Mouse (Mus musculus) left cerebral cortex, adult 2 months (tissue): ENCODE measurements around the gene Gclm. TPM values are rescaled to one million over a fixed set of nuclear protein-coding genes. Genes with fewer than 3 reads are reported as not detected.
"Not testable (repeated sequence)": the region's sequence is repeated elsewhere in the genome, so short reads cannot be mapped to it uniquely, and the experiment has no call there.

ENCODE experiments used
- DNase-seq, 2 experiments: peaks; one replicate each; pipeline ENCODE4 v3.0.0; 2021 to 2022; ENCODE audit warnings: low spot score in 2 of 2, mixed read lengths in 1 of 2; ENCODE audit errors: extremely low spot score in 1 of 2
- H3K27ac ChIP-seq: fragments of 200-600 bp; 2 replicates; pipeline ENCODE4 v1.8.1; 2022
- H3K4me3 ChIP-seq: fragments of 200-600 bp; 2 replicates; pipeline ENCODE4 v1.8.1; 2022
- CTCF ChIP-seq: fragments of 200-600 bp; IDR thresholded peaks from 2 replicates; pipeline ENCODE4 v1.8.1; 2022; ENCODE audit warnings: antibody characterized with exemption, mild to moderate bottlenecking, moderate library complexity
- intact Hi-C: fragments of 180-260 bp; cut with DNase I; formaldehyde crosslinking; loops from one replicate; pipeline ENCODE4 v1.15.1; 2025
- total RNA-seq, 2 experiments: library from RNA; stranded (reverse); gene quantifications; 2 replicates each; pipeline ENCODE4 v1.2.3; 2021

Gclm gene
- total RNA-seq, 2 experiments from 2014 or later = 60.5 to 67.3 TPM

DNA sequence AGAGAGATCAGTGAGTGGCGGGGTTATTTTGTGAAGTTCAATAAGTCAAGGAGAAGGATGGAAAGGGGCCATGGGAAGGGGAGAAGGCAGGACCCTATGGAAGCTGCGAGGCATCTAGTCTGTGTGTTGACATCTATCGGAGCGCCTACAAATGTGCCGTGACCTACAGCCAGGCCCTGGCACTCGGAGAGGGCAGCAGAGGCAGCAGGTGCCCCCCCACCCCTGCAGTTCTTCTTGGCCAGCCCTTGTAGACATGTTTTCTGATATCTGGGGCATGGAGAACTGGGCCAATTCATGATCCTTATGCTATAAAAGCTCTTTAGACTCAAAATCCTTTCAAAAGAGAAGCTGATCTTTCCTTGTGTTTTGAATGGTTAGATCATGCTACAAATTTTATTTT, 37.6 kb upstream of the Gclm start:
- intact Hi-C loops = no loop called here
- DNase-seq = no peak
- TF ChIP-seq CTCF = no peak
- no peak overlapping the region for H3K27ac ChIP-seq
- no peak overlapping the region for H3K4me3 ChIP-seq

DNA sequence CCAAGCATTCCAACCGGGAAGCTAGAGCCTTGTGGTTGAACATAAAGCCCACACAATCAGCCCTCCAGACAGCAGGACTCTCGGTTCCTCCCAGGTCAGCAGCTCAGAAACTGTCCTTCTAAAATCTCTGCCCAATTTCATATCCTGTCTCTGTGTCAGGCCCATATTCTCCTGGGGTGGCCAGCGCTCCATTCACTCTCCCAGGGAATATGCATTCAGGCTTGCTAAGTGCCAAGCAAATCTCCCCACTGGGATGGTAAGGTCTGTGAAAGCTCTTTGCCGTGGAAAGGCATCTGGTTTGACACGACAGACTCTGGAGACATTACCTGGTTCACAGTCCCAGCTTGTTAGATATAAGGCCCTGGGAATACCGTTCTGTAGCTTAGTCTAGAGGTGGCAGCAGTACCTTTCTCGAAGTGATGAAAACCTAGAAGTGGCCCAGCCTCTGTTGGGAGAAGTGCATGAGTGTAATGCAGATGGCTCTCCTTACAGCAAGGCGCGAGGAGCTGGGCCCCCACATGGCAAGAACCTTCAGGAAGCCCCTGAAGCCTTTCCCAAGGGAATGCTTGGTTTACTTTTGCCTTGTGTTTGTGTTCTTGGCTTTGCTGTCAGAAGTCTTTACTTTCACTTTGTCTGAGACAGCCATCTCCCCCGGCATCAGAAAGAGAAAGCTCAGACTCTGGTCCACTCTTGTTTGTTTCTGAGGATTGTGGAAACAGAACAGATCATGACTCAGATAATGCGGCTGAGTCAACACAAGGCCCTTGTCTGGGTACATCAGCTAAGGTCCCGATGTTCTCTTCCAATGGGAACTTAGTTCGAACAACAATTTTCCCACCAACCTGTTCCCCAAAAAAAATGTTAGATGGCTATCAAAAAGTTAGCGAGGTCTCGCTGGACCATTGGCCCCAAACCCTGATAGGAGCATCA, 36.8 kb upstream of the Gclm start:
- intact Hi-C loops = no loop called here
- no peak for DNase-seq
- Histone ChIP-seq H3K27ac (no peak overlapping the region), H3K4me3 (no peak overlapping the region)
- no peak for TF ChIP-seq CTCF

DNA sequence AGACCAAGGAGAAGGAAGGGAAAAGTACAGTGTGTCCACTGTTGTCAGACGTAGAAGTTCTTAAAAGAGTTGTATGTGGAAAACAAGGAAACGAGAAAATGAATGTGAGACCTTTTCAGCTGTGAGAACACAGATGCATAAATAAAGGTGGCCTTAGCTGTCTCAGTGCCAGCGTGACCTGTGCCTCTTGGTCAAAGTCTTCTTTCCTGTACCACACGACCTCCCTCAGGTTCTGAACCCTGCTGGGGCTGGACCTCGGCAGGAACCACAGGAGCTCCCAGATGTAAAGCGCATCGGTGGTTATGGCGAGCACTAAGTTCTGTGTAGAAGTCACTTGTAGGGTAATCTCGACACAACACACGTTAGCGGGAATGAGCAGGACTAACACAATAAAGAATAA, 35.8 kb upstream of the Gclm start:
- no peak overlapping the region for H3K27ac ChIP-seq
- no peak for DNase-seq
- no peak for TF ChIP-seq CTCF
- intact Hi-C loops = no loop called here
- no peak overlapping the region for H3K4me3 ChIP-seq

DNA sequence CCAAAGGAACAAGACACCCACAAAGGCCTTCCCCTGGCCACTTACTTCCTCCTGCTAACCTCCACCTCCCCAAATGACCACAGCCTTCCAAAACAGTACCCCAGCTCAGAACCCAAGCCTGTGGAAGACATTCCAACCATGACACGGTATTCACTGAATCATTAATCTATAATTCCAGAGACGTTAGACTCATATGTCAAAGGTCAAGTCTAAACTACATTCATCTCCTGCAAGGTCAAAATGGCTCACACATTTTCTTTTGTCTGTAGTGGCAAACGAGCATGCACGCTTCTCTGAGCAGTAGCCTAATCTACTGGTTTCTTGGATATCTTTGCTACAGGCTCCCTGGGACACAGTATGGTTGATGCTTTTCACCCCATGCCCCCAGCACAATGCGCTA, 34.9 kb upstream of the Gclm start:
- H3K27ac ChIP-seq = no peak overlapping the region
- DNase-seq = no peak
- no peak for TF ChIP-seq CTCF
- intact Hi-C loops = no loop called here
- H3K4me3 ChIP-seq = no peak overlapping the region

DNA sequence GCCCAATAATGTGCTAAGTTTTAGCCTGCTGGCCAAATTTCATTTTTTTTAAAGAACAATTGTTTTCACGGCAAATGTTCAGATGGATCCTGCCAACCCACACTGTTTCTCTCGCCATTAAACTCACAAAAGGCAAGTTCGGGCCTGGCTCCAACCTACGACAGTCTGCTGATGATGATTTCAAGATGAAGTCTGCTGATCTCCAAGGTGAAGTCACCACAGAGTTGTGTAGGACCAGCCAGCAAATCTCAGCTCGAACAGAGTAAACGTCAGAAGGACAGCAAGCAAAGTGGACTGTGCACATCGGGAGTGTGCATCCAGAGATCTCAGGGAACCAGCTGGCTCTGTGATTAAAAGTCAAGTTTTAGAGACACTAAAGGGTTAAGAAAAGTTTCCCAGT, 34.5 kb upstream of the Gclm start:
- no peak for TF ChIP-seq CTCF
- Histone ChIP-seq H3K27ac (no peak overlapping the region), H3K4me3 (no peak overlapping the region)
- intact Hi-C loops = no loop called here
- DNase-seq = no peak

DNA sequence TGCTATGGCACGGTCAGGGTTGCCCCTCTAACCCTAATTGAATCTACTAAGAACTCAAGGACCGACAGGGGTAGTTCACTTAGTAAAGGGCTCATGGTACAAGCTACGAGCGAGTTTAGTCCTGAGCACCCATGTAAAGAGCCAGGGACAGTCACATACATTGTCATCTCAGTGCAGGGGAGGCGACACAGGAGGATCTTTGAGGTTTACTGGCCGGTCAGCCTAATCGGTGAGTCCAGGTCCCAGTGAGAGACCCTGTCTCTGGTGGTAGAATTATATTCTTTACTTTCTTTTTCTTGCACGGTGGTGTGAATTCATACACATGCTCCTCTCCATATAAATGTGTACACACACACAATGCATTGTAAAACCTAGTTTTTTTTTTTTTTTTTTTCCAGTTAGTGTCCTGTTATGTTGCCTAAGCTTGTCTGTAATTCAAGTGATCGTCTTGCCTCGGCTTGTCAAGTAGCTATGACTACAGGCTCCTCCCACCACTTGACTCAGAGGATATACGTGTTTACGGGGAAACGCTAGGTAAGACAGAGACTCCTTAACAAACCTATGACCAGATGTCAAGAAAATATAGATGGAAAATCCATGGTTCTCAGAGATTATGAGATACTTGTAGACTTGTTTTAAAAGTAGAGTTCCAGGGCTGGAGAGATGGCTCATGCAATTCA, 33.8 kb upstream of the Gclm start:
- intact Hi-C loops = no loop called here
- no peak overlapping the region for H3K27ac ChIP-seq
- H3K4me3 ChIP-seq = no peak overlapping the region
- no peak for DNase-seq
- no peak for TF ChIP-seq CTCF

DNA sequence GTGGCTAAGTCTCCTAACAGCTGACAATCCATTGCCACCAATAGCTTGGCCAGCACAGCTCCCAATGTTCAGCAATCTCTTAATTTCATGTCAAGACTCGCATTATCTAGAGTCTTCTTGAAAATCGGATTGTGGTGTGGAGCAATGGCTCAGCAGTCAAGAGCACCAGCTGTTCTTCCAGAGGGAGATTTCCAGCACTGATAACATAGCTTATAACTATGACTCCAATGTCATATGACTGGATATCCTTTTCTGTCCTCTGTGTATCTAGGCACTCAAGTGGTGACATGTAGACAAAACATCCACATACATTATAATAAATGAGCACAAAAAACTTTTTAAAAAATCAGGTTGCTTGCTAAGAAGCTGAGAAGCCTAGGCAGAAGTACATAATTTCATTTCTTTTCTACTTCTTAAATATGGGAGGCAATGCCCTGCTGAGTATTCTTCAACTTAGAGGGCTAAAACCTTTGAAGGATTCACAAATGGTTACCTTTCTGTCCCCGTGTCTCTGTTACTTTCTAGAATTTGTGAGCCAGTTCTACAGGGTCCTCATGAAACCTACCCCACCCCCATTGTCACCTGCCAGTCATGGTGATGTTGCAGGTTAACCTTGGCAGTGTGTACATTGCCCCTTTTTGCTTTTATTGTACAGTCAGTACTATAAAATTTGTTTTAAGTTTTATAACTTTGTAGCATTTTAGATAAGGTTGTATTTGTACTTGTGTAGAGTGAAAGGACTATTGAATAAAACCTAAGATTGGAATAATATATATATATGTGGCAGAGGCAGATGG, 23.9 kb upstream of the Gclm start:
- Histone ChIP-seq H3K27ac (no peak overlapping the region), H3K4me3 (no peak overlapping the region)
- intact Hi-C loops = no loop called here
- DNase-seq = no peak
- TF ChIP-seq CTCF = no peak

DNA sequence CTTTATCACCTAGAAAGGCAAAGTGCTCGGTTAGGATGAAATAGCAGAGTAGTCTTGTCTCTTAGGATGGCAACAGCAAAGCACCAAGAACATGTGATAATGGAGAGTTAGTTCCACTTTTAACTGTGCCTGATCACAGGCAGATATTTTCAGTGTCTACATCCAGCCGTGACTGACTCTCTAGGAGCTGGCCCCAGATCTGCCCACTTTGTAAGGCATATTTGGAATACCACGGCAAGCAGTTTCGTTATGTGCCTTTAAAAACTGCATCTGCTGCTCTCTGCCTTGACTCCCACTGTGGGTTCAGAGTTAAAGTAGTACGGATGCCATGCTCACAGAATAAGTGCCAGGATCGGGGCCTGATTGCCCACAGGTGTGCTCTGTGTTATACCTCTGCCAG, 18.4 kb upstream of the Gclm start:
- intact Hi-C loops = loop anchor here (1.0 kb wide), 1 partner anchor 12 kb away; no protein-coding TSS in a partner anchor
- H3K27ac ChIP-seq, DNase-seq, H3K4me3 ChIP-seq: not testable (repeated sequence)

DNA sequence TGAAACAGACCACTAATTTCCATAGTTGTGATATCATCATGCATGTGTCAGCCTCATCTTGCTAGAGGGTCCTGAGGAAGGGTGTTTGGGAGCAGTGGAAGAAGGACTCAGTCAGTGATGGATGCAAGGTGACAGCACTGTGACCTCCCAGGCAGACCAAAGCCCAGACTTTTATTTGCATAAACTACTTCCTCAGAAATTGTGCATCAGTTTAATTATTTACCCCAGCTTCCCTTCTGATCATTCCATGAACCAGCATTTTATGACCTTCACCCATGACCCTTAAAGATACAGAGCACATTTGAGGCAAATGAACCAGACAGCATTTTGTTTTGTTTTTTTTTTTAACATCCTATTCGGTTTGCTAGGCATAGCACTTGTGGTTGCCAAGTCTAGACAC, 9.6 kb upstream of the Gclm start:
- intact Hi-C loops = no loop called here
- TF ChIP-seq CTCF = no peak
- DNase-seq = no peak
- H3K27ac ChIP-seq = no peak overlapping the region
- no peak overlapping the region for H3K4me3 ChIP-seq

DNA sequence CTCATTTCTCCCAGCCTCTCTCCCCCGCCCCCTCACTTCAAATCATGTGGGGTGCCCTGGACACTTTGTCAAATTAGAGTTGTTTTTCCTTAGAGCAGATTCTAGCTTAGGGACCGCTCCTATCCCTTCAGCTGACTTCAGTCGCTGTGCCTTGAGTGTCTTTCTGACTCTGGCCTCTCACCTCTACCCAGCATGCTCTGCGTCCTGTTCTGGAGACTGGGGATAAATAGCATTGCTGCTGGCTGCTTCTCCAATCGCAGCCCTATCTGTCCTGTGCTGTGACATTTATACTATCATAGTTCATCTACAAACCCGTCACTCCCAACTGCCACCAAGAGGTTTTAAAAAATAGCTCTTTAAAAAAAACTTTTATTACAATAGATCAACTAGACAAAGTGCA, 2.5 kb upstream of the Gclm start:
- DNase-seq = no peak
- Histone ChIP-seq H3K4me3 (no peak overlapping the region), H3K27ac (no peak overlapping the region)
- intact Hi-C loops = no loop called here
- no peak for TF ChIP-seq CTCF

DNA sequence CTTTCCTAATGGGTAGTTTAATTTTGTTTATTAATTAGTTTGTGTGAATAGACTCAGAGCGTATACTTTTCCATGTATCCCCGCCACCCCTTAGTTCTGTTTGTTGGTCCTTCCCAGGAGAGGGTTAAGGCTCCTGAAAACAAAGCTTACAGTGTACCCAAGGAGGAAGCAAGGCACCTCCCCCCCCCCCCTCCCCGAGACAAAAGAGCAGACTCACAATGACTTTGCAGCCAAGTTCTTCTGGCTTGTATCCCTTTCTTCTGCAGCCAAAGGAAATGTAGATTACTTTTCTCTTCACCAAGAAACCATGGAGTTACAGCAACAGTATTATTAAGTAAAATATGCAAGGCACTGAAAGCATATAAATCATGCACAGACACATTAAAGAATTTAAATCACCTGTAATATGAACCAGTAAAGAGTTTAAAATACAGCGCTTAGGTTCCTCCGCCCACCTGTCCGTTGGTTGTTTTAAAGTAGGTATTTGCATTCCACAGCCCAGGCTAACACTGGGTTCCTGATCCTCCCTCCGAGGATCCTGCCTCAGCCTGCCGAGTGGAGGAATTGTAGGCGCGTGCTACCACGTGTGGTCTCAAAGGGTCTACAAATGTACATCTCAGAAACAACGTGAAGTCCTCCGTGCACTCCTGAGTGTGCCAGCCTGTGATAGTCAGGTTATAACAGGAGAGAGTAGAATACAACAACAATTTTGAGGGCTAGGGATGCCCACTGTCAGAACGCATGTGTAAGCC, 1.8 kb upstream of the Gclm start:
- Histone ChIP-seq H3K27ac (no peak overlapping the region), H3K4me3 (no peak overlapping the region)
- intact Hi-C loops = loop anchor here (2.0 kb wide), 1 partner anchor 73 kb away; no protein-coding TSS in a partner anchor
- no peak for DNase-seq
- no peak for TF ChIP-seq CTCF
